Comparison of ENCODE assay signal across 12 mouse cellular contexts in the genomic region with DNA sequence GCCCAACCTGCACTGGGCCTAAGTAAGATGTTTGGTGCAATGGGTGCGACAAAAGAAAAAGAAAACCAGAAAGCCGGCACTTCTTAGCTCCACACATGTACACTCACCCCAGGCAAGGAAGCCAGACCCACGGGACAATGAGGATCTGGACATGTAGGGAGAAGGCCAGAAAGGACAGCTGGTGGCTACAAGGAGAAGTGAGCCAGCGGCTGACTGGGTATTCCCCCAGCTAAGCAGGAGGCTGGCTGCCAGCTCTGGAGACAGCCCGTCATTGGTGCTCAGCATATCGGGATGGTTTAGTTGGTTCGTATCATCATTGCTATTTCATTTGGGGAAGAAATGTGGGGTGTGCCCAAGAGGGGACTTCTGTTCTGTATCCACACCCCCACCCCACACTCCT.
A peak's percentile ranks its signal among the peaks of the same experiment; 100 is the strongest.
DNase-seq lines count a peak whose midpoint lies in the region; ATAC-seq lines count a peak whose summit lies in the region.
"Had no signal": no experiment of that assay in that cellular context is flagged by ENCODE, and none has a peak within 500 bp of the region (broad histone marks: within the 10 kb centered on the region; RNA-seq: fewer than 3 reads in every experiment).

No protein-coding gene starts in this region.

- 84% methylated on average over 7 of the region's 7 CpGs for WGBS in kidney, embryonic 16.5 days
- WGBS in limb, embryonic 12.5 days: 74% methylated on average over 7 of the region's 7 CpGs

- no peak overlapping the region for H3K4me3 ChIP-seq in kidney, embryonic 16.5 days (ENCODE audit: low read length)
- H3K4me3 ChIP-seq in limb, embryonic 12.5 days (replicated peaks): no peak overlapping the region
- H3K4me3 ChIP-seq: embryonic facial prominence, embryonic 15.5 days; intestine, embryonic 15.5 days had no signal

- no peak overlapping the region for H3K9ac ChIP-seq in kidney, embryonic 16.5 days (replicated peaks; ENCODE audit: low read length)
- H3K9ac ChIP-seq in limb, embryonic 12.5 days (replicated peaks): no peak overlapping the region
- H3K9ac ChIP-seq: embryonic facial prominence, embryonic 15.5 days; intestine, embryonic 15.5 days had no signal

- ATAC-seq in kidney, embryonic 16.5 days (ENCODE audit: low FRiP score, low TSS enrichment): peak; percentile 19; the same call in 1 of the 2 replicates
- 0 out of 2 replicates have a peak, but pooled peaks have one; percentile 5 for ATAC-seq in limb, embryonic 12.5 days (ENCODE audit: insufficient number of reproducible peaks, insufficient read depth, low FRiP score, low TSS enrichment, low read depth)
- ATAC-seq: intestine, embryonic 15.5 days had no signal

- no peaks in the 10 kb centered on the region for H3K27me3 ChIP-seq in kidney, embryonic 16.5 days (ENCODE audit: insufficient read depth, low read length)
- peaks cover 5% of the 10 kb centered on the region; the same call in 1 of the 2 replicates for H3K27me3 ChIP-seq in limb, embryonic 12.5 days
- H3K27me3 ChIP-seq: CH12.LX; intestine, embryonic 15.5 days had no signal

- peaks cover 7% of the 10 kb centered on the region for H3K4me1 ChIP-seq in kidney, embryonic 16.5 days (ENCODE audit: insufficient read depth, low read length)
- H3K4me1 ChIP-seq in limb, embryonic 12.5 days (replicated peaks): peaks cover 31% of the 10 kb centered on the region
- H3K4me1 ChIP-seq: intestine, embryonic 15.5 days had no signal

- DNase-seq in kidney, postnatal 4 days: no peak
- peak; percentile 16 for DNase-seq in cerebellum, adult 9-10 months
- peak; percentile 29 to 57 for DNase-seq in gastrocnemius, adult 8-10 months (ENCODE audit: low spot score in 2 of 2)
- no peak for DNase-seq in left cerebral cortex, adult 11 months (ENCODE audit: low spot score)
- no peak for DNase-seq in layer of hippocampus, adult 9-10 months (ENCODE audit: low spot score)
- no peak for DNase-seq in spleen, adult 12 weeks (ENCODE audit: low spot score)

- H3K4me2 ChIP-seq in kidney, embryonic 16.5 days (replicated peaks; ENCODE audit: low read depth, low read length): no peak overlapping the region
- no peak overlapping the region for H3K4me2 ChIP-seq in limb, embryonic 12.5 days
- H3K4me2 ChIP-seq: embryonic facial prominence, embryonic 15.5 days; intestine, embryonic 15.5 days; midbrain, embryonic 11.5 days had no signal

- H3K36me3 ChIP-seq in kidney, embryonic 16.5 days (ENCODE audit: insufficient read depth, low read length): no peaks in the 10 kb centered on the region
- no peaks in the 10 kb centered on the region for H3K36me3 ChIP-seq in limb, embryonic 12.5 days
- H3K36me3 ChIP-seq: embryonic facial prominence, embryonic 15.5 days; intestine, embryonic 15.5 days had no signal

- no peaks in the 10 kb centered on the region for H3K9me3 ChIP-seq in kidney, embryonic 16.5 days (ENCODE audit: low read length)
- H3K9me3 ChIP-seq in limb, embryonic 12.5 days: no peaks in the 10 kb centered on the region
- H3K9me3 ChIP-seq: embryonic facial prominence, embryonic 15.5 days; intestine, embryonic 15.5 days had no signal

- no peak overlapping the region for H3K27ac ChIP-seq in kidney, embryonic 16.5 days (ENCODE audit: low read length)
- no peak overlapping the region for H3K27ac ChIP-seq in limb, embryonic 12.5 days
- H3K27ac ChIP-seq: embryonic facial prominence, embryonic 15.5 days; intestine, embryonic 15.5 days had no signal

Comparison
In these comparisons a context has a peak if more than half of its experiments do, and no peak if none do; other contexts are left out.
1. DNase-seq: peak in cerebellum, adult 9-10 months (single experiment) and gastrocnemius, adult 8-10 months (2 of 2); none in kidney, postnatal 4 days (0 of 2), left cerebral cortex, adult 11 months (single experiment), layer of hippocampus, adult 9-10 months (single experiment) and spleen, adult 12 weeks (single experiment).